Mouse (Mus musculus): Measurements from ENCODE around the gene Arl3.

The Arl3 gene

GRCm38 (mm10) chr19:46516667-46517528 lies 56.1 kb downstream of the Arl3 start:
- DNase-seq = no peak

- DNase-seq = no peak
Observed at GRCm38 (mm10) chr19:46515287-46515821, 57.6 kb downstream of the Arl3 start.

GRCm38 (mm10) chr19:46514387-46514786 lies 58.6 kb downstream of the Arl3 start:
- no peak for DNase-seq

- DNase-seq = peak; percentile 81
Observed at GRCm38 (mm10) chr19:46511263-46511662, 61.7 kb downstream of the Arl3 start.

- no peak for DNase-seq
Observed at GRCm38 (mm10) chr19:46510824-46511223, 62.2 kb downstream of the Arl3 start.

GRCm38 (mm10) chr19:46510401-46510800 lies 62.6 kb downstream of the Arl3 start:
- DNase-seq = no peak

- no peak for DNase-seq
Observed at GRCm38 (mm10) chr19:46509736-46510135, 63.3 kb downstream of the Arl3 start.

GRCm38 (mm10) chr19:46509202-46509601 lies 63.8 kb downstream of the Arl3 start:
- DNase-seq = no peak

GRCm38 (mm10) chr19:46508738-46509137 lies 64.3 kb downstream of the Arl3 start:
- no peak for DNase-seq

- no peak for DNase-seq
Observed at GRCm38 (mm10) chr19:46507806-46508205, 65.2 kb downstream of the Arl3 start.

- DNase-seq = no peak
Observed at GRCm38 (mm10) chr19:46507181-46507581, 65.8 kb downstream of the Arl3 start.

GRCm38 (mm10) chr19:46506372-46506717 lies 66.7 kb downstream of the Arl3 start:
- DNase-seq = no peak

- DNase-seq = peak; percentile 73
Observed at GRCm38 (mm10) chr19:46505646-46506371, 67.2 kb downstream of the Arl3 start.

GRCm38 (mm10) chr19:46504822-46505417 lies 68.1 kb downstream of the Arl3 start:
- DNase-seq = no peak

GRCm38 (mm10) chr19:46504085-46504552 lies 68.9 kb downstream of the Arl3 start:
- peak; percentile 86 for DNase-seq

- peak; percentile 91 for DNase-seq
Observed at GRCm38 (mm10) chr19:46503351-46504084, 69.5 kb downstream of the Arl3 start.

GRCm38 (mm10) chr19:46502471-46503166 lies 70.4 kb downstream of the Arl3 start:
- DNase-seq = peak; percentile 84

- peak; percentile 84 for DNase-seq
Observed at GRCm38 (mm10) chr19:46502069-46502455, 70.9 kb downstream of the Arl3 start.

GRCm38 (mm10) chr19:46501401-46502068 lies 71.5 kb downstream of the Arl3 start, which contains the start of gene Trim8:
Trim8 (plus strand) TSS chr19:46501702.
- DNase-seq = peak; percentile 87

GRCm38 (mm10) chr19:46500581-46501341 lies 72.2 kb downstream of the Arl3 start:
- DNase-seq = no peak
